8 mouse cellular contexts compared by ENCODE assay signal in genomic region chr8:105750606-105751005, GRCm38 (mm10). TPM values are rescaled to one million over a fixed set of nuclear protein-coding genes. Genes with fewer than 3 reads are reported as not detected.
A peak's percentile ranks its signal among the peaks of the same experiment; 100 is the strongest.
DNase-seq lines count a peak whose midpoint lies in the region; ATAC-seq and TF ChIP-seq lines count a peak whose summit lies in the region.

No protein-coding gene starts in this region.

- H3K4me2 ChIP-seq in heart, embryonic 16.5 days (ENCODE audit: low read depth, low read length): peak overlapping the region; percentile 55

- peak overlapping the region; percentile 12; the same call in 1 of the 2 replicates for H3K9ac ChIP-seq in ES-E14 (ENCODE audit: insufficient read depth, low read depth, low read length, poor library complexity, severe bottlenecking)
- H3K9ac ChIP-seq in heart, embryonic 16.5 days (ENCODE audit: low read length): peak overlapping the region; percentile 45

- TF ChIP-seq CTCF in lung, adult 2 months (IDR thresholded peaks at IDR 0.05; ENCODE audit: insufficient read depth, low read length): no peak

- H3K27me3 ChIP-seq in forebrain, embryonic 10.5 days (ENCODE audit: poor library complexity, severe bottlenecking): no peaks in the 10 kb centered on the region
- H3K27me3 ChIP-seq in heart, embryonic 16.5 days (ENCODE audit: control insufficient read depth, insufficient read depth, low read length): no peaks in the 10 kb centered on the region

- TF ChIP-seq POLR2A in lung, adult 2 months (IDR thresholded peaks at IDR 0.05; ENCODE audit: borderline replicate concordance, extremely low read depth, low read depth, low read length): no peak

- H3K36me3 ChIP-seq in ES-E14 (ENCODE audit: control insufficient read depth, insufficient read depth, low read length, poor library complexity, severe bottlenecking): no peaks in the 10 kb centered on the region
- H3K36me3 ChIP-seq in forebrain, embryonic 10.5 days (replicated peaks): peaks cover 14% of the 10 kb centered on the region
- 0 out of 2 replicates have a peak, but pooled peaks cover 3% of the 10 kb centered on the region for H3K36me3 ChIP-seq in heart, embryonic 16.5 days (ENCODE audit: control insufficient read depth, insufficient read depth)

- H3K4me1 ChIP-seq in ES-E14 (ENCODE audit: control insufficient read depth in 2 of 2, insufficient read depth in 2 of 2, low read length in 2 of 2, poor library complexity in 1 of 2): peaks cover 2 to 6% of the 10 kb centered on the region in 2 experiments; a peak in 2 of 4 replicates
- peaks cover 24% of the 10 kb centered on the region for H3K4me1 ChIP-seq in forebrain, embryonic 10.5 days
- peaks cover 16% of the 10 kb centered on the region for H3K4me1 ChIP-seq in heart, embryonic 16.5 days (ENCODE audit: control insufficient read depth, insufficient read depth, low read length)
- peaks cover 15% of the 10 kb centered on the region for H3K4me1 ChIP-seq in lung, adult 2 months (ENCODE audit: control insufficient read depth, insufficient read depth, low read length)

- no peak overlapping the region for H3K27ac ChIP-seq in ES-E14 (ENCODE audit: insufficient read depth, low read depth, low read length, poor library complexity, severe bottlenecking)
- H3K27ac ChIP-seq in forebrain, embryonic 10.5 days: peak overlapping the region; percentile 60
- peak overlapping the region; percentile 68 for H3K27ac ChIP-seq in heart, embryonic 16.5 days (ENCODE audit: low read length)

- H3K9me3 ChIP-seq in ES-E14 (ENCODE audit: control insufficient read depth, insufficient read depth, low read depth, low read length): no peaks in the 10 kb centered on the region
- H3K9me3 ChIP-seq in forebrain, embryonic 10.5 days: no peaks in the 10 kb centered on the region
- H3K9me3 ChIP-seq in heart, embryonic 16.5 days (replicated peaks; ENCODE audit: control insufficient read depth, low read length): no peaks in the 10 kb centered on the region

- H3K4me3 ChIP-seq in ES-E14 (ENCODE audit: insufficient read depth in 1 of 2, low read depth in 1 of 2, low read length in 2 of 2, poor library complexity in 1 of 2, severe bottlenecking in 1 of 2): no peak overlapping the region
- H3K4me3 ChIP-seq in forebrain, embryonic 10.5 days: peak overlapping the region; percentile 0; the same call in 1 of the 2 replicates
- H3K4me3 ChIP-seq in heart, embryonic 16.5 days (ENCODE audit: low read length): peak overlapping the region; percentile 14
- H3K4me3 ChIP-seq in lung, adult 2 months (replicated peaks; ENCODE audit: extremely low read depth, low read depth, low read length): no peak overlapping the region

- DNase-seq in ES-E14 (ENCODE audit: low read depth, low spot score): peak; percentile 40
- peak; percentile 66 for DNase-seq in brain, adult 2 months (ENCODE audit: low read depth, low spot score)
- DNase-seq in forebrain, embryonic 10.5 days (ENCODE audit: extremely low spot score, low spot score): no peak
- DNase-seq in kidney, postnatal 10 days: peak; percentile 92
- DNase-seq in lung, adult 2 months: peak; percentile 69
- peak; percentile 13 for DNase-seq in retina, embryonic 14.5 days (ENCODE audit: low spot score)

- WGBS in forebrain, embryonic 10.5 days: 13% methylated on average over 11 of the region's 11 CpGs
- WGBS in heart, embryonic 16.5 days: 12% methylated on average over 11 of the region's 11 CpGs
- WGBS in lung, adult 2 months: 11% methylated on average over 11 of the region's 11 CpGs

- ATAC-seq in heart, embryonic 16.5 days (replicated peaks; ENCODE audit: extremely low read depth, insufficient read depth, low FRiP score): peak; percentile 73
- ATAC-seq in activated CD4-positive, CD25-positive, alpha-beta regulatory T cell, adult 4 months: no peak

- in situ Hi-C loops in ES-E14 (cut with MboI; ENCODE audit: low sequenced_read_pairs in 2 of 2, unreplicated experiment in 2 of 2): no loop called here

TF ChIP-seq in ES-E14, 5 proteins besides CTCF, POLR2A, EP300 and RAD21:
- TF ChIP-seq HCFC1 (IDR thresholded peaks at IDR 0.05; ENCODE audit: borderline replicate concordance, insufficient read depth, low read length): no peak
- no peak for TF ChIP-seq MAFK (IDR thresholded peaks at IDR 0.05; ENCODE audit: insufficient read depth, low read depth, low read length)
- TF ChIP-seq ZNF384 (IDR thresholded peaks at IDR 0.05; ENCODE audit: low read depth, low read length): no peak
- no peak for TF ChIP-seq CHD2 (IDR thresholded peaks at IDR 0.05; ENCODE audit: low read depth, low read length)
- no peak for TF ChIP-seq ZC3H11A (IDR thresholded peaks at IDR 0.05; ENCODE audit: borderline replicate concordance, low read depth, low read length)

RNA-seq across cellular contexts. Expression of gene Gfod2, which starts 7.9 kb away (rescaled TPM):
- 9.3 and 11.0 TPM in 2 replicates for total RNA-seq in ES-E14 (2012; rRNA removed)
- 32.7 and 38.3 TPM in 2 replicates for polyA plus RNA-seq in forebrain, embryonic 10.5 days (2016; fragmentation: Nextera tagmentation; extraction: Ambion mirVana)
- 7.5 and 12.0 TPM in 2 replicates for polyA plus RNA-seq in heart, embryonic 16.5 days (2015; fragmentation: Nextera tagmentation; extraction: Ambion mirVana)
- polyA plus RNA-seq in lung, adult 2 months (2012; rRNA removed): 12.2 and 14.8 TPM in 2 replicates
- polyA plus RNA-seq in activated CD4-positive, CD25-positive, alpha-beta regulatory T cell, adult 4 months (2017; shearing (Covaris generic)): 1 to 10 TPM; 1.8 to 4.3 TPM

RNA-seq across cellular contexts. Expression of gene Enkd1, which starts 42.6 kb away (rescaled TPM):
- 20.4 and 26.3 TPM in 2 replicates for total RNA-seq in ES-E14 (2012; rRNA removed)
- 54.3 and 56.0 TPM in 2 replicates for polyA plus RNA-seq in forebrain, embryonic 10.5 days (2016; fragmentation: Nextera tagmentation; extraction: Ambion mirVana)
- 13.1 and 13.6 TPM in 2 replicates for polyA plus RNA-seq in heart, embryonic 16.5 days (2015; fragmentation: Nextera tagmentation; extraction: Ambion mirVana)
- 9.6 and 9.9 TPM in 2 replicates for polyA plus RNA-seq in lung, adult 2 months (2012; rRNA removed)
- 1 to 10 TPM; 1.4 to 3.8 TPM for polyA plus RNA-seq in activated CD4-positive, CD25-positive, alpha-beta regulatory T cell, adult 4 months (2017; shearing (Covaris generic))

RNA-seq across cellular contexts. Expression of gene 4933405L10Rik, which starts 43.2 kb away (rescaled TPM):
- total RNA-seq in ES-E14 (2012; rRNA removed): 0.18 TPM in 1 of 2 replicates, not detected in the other
- polyA plus RNA-seq in forebrain, embryonic 10.5 days (2016; fragmentation: Nextera tagmentation; extraction: Ambion mirVana): 0.12 and 0.21 TPM in 2 replicates
- polyA plus RNA-seq in heart, embryonic 16.5 days (2015; fragmentation: Nextera tagmentation; extraction: Ambion mirVana): 0.16 TPM in 1 of 2 replicates, not detected in the other
- not detected in 2 replicates for polyA plus RNA-seq in lung, adult 2 months (2012; rRNA removed)
- polyA plus RNA-seq in activated CD4-positive, CD25-positive, alpha-beta regulatory T cell, adult 4 months (2017; shearing (Covaris generic)): not detected

RNA-seq across cellular contexts. Expression of gene Pard6a, which starts 49.7 kb away (rescaled TPM):
- 14.3 and 14.9 TPM in 2 replicates for total RNA-seq in ES-E14 (2012; rRNA removed)
- polyA plus RNA-seq in forebrain, embryonic 10.5 days (2016; fragmentation: Nextera tagmentation; extraction: Ambion mirVana): 22.7 and 22.8 TPM in 2 replicates
- polyA plus RNA-seq in heart, embryonic 16.5 days (2015; fragmentation: Nextera tagmentation; extraction: Ambion mirVana): 13.6 and 17.5 TPM in 2 replicates
- 14.1 and 14.5 TPM in 2 replicates for polyA plus RNA-seq in lung, adult 2 months (2012; rRNA removed)
- polyA plus RNA-seq in activated CD4-positive, CD25-positive, alpha-beta regulatory T cell, adult 4 months (2017; shearing (Covaris generic)): 10 to 100 TPM; 10.8 to 13.8 TPM

RNA-seq across cellular contexts. Expression of gene Acd, which starts 49.7 kb away (rescaled TPM):
- 8.6 and 8.9 TPM in 2 replicates for total RNA-seq in ES-E14 (2012; rRNA removed)
- polyA plus RNA-seq in forebrain, embryonic 10.5 days (2016; fragmentation: Nextera tagmentation; extraction: Ambion mirVana): 75.9 and 77.1 TPM in 2 replicates
- 36.4 and 41.7 TPM in 2 replicates for polyA plus RNA-seq in heart, embryonic 16.5 days (2015; fragmentation: Nextera tagmentation; extraction: Ambion mirVana)
- 33.8 and 37.8 TPM in 2 replicates for polyA plus RNA-seq in lung, adult 2 months (2012; rRNA removed)
- polyA plus RNA-seq in activated CD4-positive, CD25-positive, alpha-beta regulatory T cell, adult 4 months (2017; shearing (Covaris generic)): 10 to 100 TPM; 50.0 to 57.3 TPM

Comparison
In these comparisons a context has a peak if more than half of its experiments do, and no peak if none do; other contexts are left out.
1. H3K4me3 ChIP-seq: peak in forebrain, embryonic 10.5 days (single experiment) and heart, embryonic 16.5 days (single experiment); none in ES-E14 (0 of 2) and lung, adult 2 months (single experiment).